Mouse (Mus musculus): ENCODE measurements around the gene Cib2.

Cib2 gene

DNA sequence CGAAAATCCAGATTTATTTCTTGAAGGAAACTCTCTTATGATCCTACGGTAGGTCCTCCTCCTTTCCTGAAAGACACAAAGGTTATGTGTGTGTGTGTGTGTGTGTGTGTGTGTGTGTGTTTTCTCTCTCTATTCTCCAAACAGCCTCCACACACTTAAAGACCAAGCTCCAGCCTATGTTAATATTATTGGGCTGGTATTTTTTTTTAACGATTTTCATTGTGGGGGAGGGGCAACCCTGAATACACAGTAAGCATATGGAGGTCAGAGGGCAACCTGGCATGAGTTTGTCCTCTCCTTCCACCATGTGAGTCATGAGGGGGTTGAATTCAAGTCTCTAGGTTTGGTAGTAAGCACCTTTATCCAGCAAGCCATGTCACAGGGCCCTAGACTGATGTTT, 60.2 kb downstream of the Cib2 start:
- TF ChIP-seq POU5F1 (IDR thresholded peaks at IDR 0.05; ENCODE audit: borderline replicate concordance, low read length) (no peak), CTCF (conservative IDR thresholded peaks at IDR 0.05; ENCODE audit: low read length) (no peak), NANOG (IDR thresholded peaks at IDR 0.05; ENCODE audit: borderline replicate concordance, low read length) (no peak)
- Histone ChIP-seq H3K4me1 (replicated peaks; ENCODE audit: low read depth, low read length) (peaks cover 22% of the 10 kb centered on the region), H3K9me3 (ENCODE audit: low read length) (no peaks in the 10 kb centered on the region), H3K4me3 (replicated peaks; ENCODE audit: low read length) (no peak overlapping the region), H3K36me3 (ENCODE audit: insufficient read depth, low read length) (no peaks in the 10 kb centered on the region), H3K27me3 (ENCODE audit: insufficient read depth, low read length) (peaks cover 20% of the 10 kb centered on the region)

DNA sequence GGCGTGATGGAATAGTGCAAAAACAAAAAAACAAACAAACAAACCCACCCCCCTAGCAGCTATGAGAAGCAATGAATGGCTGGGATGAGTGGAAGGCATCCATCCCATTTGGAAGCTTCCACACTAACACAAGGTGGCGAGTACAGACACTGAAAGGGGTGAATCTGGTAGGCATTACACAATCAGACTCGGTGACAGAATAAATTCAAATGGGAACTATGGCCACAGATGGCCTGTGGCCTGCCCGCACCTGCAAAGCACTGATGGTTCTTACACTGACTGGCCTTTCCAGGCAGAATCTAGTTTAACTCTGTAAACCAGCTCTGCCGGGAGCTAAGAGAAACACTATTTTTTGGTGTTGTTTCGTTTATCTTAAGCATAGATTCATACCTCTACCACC, 60.7 kb downstream of the Cib2 start:
- Histone ChIP-seq H3K4me1 (replicated peaks; ENCODE audit: low read depth, low read length) (peaks cover 22% of the 10 kb centered on the region), H3K36me3 (ENCODE audit: insufficient read depth, low read length) (no peaks in the 10 kb centered on the region), H3K9me3 (ENCODE audit: low read length) (no peaks in the 10 kb centered on the region), H3K27me3 (ENCODE audit: insufficient read depth, low read length) (peaks cover 18% of the 10 kb centered on the region), H3K4me3 (replicated peaks; ENCODE audit: low read length) (no peak overlapping the region)
- TF ChIP-seq POU5F1 (IDR thresholded peaks at IDR 0.05; ENCODE audit: borderline replicate concordance, low read length): no peak
- TF ChIP-seq NANOG (IDR thresholded peaks at IDR 0.05; ENCODE audit: borderline replicate concordance, low read length): no peak
- TF ChIP-seq CTCF (conservative IDR thresholded peaks at IDR 0.05; ENCODE audit: low read length): no peak
